Mouse (Mus musculus) left cerebral cortex, postnatal 36 days (tissue): ENCODE measurements around the gene Pde6h. TPM values are rescaled to one million over a fixed set of nuclear protein-coding genes. Genes with fewer than 3 reads are reported as not detected.

Experiments
- DNase-seq, 2 experiments: peaks; one replicate each; pipeline ENCODE4 v3.0.0; 2021 to 2022; ENCODE audit warnings: low spot score in 2 of 2, mixed read lengths in 1 of 2
- intact Hi-C: fragments of 180-260 bp; cut with DNase I; formaldehyde crosslinking; loops from one replicate; pipeline ENCODE4 v1.15.1; 2025
- total RNA-seq, 2 experiments: library from RNA; stranded (reverse); gene quantifications; 2 replicates each; pipeline ENCODE4 v1.2.3; 2021

The Pde6h gene
- total RNA-seq, 2 experiments from 2014 or later: 0.68 to 2.6 TPM

- DNase-seq: no peak
These were observed 14.9 kb downstream of the Pde6h start for GRCm38 (mm10) chr6:136938331-136939126.

GRCm38 (mm10) chr6:136939326-136940187, 15.9 kb downstream of the Pde6h start:
- DNase-seq: no peak
- intact Hi-C loops: no loop called here

More at GRCm38 (mm10) chr6:136938331-136939126, 14.9 kb downstream of the Pde6h start:
- intact Hi-C loops: no loop called here

GRCm38 (mm10) chr6:136940188-136940960, 16.7 kb downstream of the Pde6h start:
- DNase-seq: no peak
- intact Hi-C loops: no loop called here

DNA sequence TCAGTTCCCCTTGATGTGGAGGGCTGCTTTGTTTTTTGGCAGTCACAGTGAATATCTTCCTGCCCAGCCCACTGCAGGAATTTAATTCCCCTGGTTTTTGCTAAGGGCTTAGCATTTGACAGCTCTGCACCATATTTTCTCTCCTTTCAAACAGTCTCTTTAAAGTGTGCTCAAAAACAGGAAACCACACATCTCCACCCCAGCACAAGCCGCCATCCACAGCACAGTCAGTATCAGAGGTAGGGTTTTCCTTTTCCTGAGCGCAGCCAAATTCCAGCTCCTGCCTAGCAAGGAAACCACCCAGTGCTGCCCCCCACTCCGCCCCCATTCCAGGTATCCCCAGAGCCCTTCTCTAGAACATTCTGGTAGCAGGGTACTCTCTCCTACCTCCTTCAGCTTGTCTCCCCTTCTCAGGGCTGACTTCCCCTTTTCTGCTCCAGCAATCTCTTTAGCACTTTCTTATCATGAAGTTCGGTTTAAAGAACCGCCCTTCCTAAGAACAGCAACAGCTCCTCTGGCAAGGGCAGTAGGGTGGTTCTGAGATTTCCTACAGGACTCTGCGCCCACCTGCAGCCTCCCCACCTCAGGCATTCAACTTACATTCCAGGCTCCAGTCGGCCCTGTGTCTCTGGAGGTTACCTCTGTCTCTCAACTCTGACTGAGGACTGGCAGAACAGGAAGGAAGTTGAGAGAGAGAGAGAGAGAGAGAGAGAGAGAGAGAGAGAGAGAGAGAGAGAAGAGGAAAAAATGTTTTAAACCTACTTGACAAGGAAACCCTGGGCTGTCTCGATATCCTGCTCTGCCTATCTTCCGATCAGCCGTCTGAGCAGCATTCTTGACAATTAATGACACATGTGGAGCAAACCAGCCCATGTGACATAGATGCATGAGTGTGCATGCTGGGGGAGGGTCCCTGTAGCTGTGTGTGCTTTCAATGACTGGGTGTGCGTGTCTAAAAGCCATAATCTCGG, 17.7 kb downstream of the Pde6h start, which contains the start of gene Arhgdib:
Arhgdib (minus strand) TSS at position 849 of the 971 bp plus-strand sequence.
- intact Hi-C loops: no loop called here
- peak in 1 of 2 experiments; percentile 24 for DNase-seq

DNA sequence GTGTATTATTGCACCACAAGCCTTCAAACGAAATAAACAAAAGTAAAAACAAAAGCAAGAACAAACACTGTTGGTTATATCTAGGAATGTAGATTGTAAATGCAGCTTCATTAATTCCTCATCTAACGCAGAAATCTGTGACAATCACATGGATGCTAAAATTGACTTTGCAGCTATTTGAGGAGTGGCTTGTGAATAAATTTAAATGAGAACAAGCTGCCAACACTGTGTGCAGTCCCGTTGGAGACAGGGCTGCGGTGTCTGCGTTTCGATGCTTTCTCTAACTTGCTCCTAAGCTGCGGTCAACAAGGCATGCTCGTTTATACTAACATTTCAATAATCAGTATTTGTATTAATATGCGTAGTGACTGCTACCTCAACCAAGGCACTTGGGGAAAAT, 18.6 kb downstream of the Pde6h start:
- DNase-seq: no peak
- intact Hi-C loops: no loop called here

- no peak for DNase-seq
- intact Hi-C loops: no loop called here
These were observed 19.8 kb downstream of the Pde6h start for GRCm38 (mm10) chr6:136943392-136943791.

DNA sequence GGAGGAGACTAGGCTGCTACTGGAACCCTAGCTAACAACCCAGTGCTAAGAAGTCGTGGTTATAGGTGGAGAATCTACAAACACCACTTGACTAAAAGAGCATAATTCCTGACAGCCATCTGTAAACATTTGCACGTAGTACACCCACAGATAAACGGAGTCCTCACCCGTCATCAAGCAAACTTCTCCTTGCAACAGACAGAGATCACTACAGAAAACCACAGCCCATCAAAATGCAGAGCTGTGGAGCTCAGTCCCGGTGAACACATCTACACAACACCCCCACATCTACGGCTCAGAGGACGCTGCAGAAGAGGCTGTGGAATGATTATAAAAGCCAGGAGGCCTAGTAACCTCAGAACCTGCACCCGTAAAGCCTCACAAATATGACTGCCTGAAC, 20.9 kb downstream of the Pde6h start:
- intact Hi-C loops: no loop called here
- no peak for DNase-seq

DNA sequence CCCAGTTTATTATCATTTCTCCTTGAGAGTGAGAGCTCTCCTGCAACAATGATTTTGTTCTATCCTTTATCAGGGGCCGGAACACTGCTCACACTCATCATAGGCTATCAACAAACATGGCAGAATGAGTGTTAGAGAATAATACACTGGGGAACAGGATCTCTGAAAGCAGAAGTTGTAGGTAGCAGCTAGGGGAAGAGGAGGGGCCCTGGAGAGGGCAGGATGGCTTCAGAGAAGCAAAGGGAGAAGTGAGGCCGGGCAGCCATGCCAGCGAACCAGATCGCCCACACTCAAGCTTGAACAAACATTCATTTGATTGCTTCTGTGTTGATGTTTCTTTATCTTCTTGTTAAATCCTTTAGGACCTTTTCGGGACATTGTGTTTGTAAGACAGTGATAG, 22.6 kb downstream of the Pde6h start:
- DNase-seq: no peak
- intact Hi-C loops: no loop called here

DNA sequence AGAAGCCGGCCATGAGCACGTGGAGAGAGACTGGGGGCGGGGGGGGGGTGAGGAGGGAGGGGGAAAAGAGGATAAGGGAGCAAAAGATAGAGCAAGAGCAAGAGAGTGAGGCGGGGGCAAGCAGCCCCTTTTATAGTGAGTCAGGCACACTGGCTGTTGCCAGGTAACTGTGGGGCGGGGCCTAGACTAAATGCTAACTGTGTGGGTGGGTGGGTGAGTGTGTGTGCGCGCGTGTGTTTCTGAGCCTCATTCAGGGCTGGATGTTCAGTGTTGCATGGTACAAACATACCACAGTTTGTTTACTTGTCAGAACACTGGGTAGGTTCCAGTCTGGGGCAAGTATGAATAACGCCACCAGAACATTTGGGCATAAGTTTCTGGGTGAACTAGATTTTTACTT, 23.3 kb downstream of the Pde6h start:
- DNase-seq: peak in 1 of 2 experiments; percentile 8
- intact Hi-C loops: no loop called here

DNA sequence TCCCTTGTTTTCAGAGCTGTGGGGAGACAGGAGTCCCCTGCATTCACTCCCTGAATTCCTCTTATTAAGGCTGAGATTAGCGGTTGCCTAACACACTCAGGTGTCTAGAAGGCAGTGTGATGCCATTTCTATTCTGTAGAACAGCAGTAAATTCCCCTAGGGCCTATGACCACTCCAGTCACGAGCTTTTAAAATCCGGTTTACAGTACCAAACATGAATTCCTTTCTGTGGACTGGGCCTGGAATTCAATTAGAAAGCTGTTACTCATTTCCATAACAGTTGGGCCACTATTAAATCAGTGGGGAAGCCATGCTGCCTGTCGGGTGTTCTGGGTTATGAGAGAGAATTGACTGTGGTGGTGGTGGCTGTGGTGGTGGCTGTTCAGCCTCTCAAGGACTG, 24.1 kb downstream of the Pde6h start:
- intact Hi-C loops: no loop called here
- no peak for DNase-seq

GRCm38 (mm10) chr6:136950171-136950570, 26.5 kb downstream of the Pde6h start:
- intact Hi-C loops: no loop called here
- DNase-seq: no peak

DNA sequence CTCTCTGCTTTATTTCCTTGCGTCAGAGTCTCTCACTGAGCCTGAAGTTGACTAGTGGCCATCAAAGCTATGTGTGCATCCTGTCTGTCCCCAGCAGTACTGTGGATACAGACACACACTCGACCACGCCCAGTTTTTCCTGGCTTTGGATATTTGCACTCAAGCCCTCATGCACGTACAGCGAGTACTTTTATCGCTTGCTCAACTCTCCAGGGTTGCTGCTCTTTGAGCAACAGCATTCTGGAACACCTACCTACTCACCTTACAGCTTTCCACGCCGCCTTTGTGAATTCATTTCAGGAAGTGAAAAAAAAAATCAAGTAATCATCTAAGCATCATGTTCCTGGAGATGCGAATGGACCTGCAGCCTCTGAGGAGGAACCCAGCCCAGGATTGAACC, 29.3 kb downstream of the Pde6h start:
- no peak for DNase-seq
- intact Hi-C loops: no loop called here

DNA sequence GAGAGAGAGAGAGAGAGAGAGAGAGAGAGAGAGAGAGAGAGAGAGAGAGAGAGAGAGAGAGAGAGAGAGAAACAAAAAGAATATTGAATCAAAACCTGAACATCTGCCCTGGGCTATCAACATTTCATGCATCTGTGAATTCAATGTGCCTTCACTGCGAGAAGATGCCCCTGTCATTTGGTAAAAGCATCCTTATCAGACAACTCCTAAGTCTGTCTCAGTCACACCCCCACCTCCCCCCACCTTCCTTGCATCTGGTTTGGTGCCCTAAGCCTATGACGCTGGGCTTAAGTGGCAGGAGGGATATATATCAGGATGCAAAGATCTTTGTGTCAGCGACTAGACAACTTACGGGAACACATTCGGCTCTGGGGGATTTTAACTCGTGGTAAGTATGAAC, 30.6 kb downstream of the Pde6h start:
- DNase-seq: no peak
- intact Hi-C loops: no loop called here

GRCm38 (mm10) chr6:136954715-136955114, 31.1 kb downstream of the Pde6h start:
- intact Hi-C loops: no loop called here
- no peak for DNase-seq

DNA sequence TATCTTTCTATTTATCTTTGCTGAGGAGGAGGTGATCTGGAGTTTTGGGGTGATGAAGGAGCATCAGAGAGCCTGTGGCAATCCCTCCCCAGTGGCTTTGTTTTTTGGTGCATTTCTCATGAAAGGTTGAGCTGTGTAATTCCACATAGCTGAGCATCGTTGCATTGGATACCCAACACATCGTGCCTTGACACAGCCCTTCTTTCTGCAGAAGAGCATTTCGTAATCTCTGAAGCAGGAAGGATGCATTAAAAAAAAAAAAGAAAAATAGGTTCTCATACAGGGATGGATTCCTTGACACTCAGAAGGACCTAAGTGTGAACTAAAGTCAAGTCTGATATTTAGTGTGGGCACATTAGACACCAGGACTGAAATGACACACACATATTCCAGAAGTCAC, 31.6 kb downstream of the Pde6h start:
- intact Hi-C loops: no loop called here
- DNase-seq: no peak

GRCm38 (mm10) chr6:136957062-136957461, 33.4 kb downstream of the Pde6h start:
- intact Hi-C loops: no loop called here
- no peak for DNase-seq

GRCm38 (mm10) chr6:136959131-136959530, 35.5 kb downstream of the Pde6h start:
- DNase-seq: no peak
- intact Hi-C loops: no loop called here

- DNase-seq: no peak
- intact Hi-C loops: no loop called here
These were observed 39.3 kb downstream of the Pde6h start for GRCm38 (mm10) chr6:136962957-136963356.
